Mouse (Mus musculus) MEL (cell line): ENCODE measurements around the gene Dcbld2. TPM values are rescaled to one million over a fixed set of nuclear protein-coding genes. Genes with fewer than 3 reads are reported as not detected.

Experiments used
- DNase-seq: peaks from one replicate; pipeline ENCODE4 v3.0.0; 2011; ENCODE audit warnings: low read depth, low spot score
- H3K27ac ChIP-seq: 2 replicates; pipeline ENCODE4 v1.5.1; 2012; ENCODE audit warnings: low read depth, mild to moderate bottlenecking, control low read depth, low read length, moderate library complexity; ENCODE audit not compliant: control insufficient read depth
- H3K27me3 ChIP-seq, 2 experiments: fragments of 150-350 bp in 1 of 2; sonication (generic) in 1 of 2; 2 replicates each; pipeline ENCODE4 v1.6.1; 2012; ENCODE audit warnings: low read length in 2 of 2, mild to moderate bottlenecking in 2 of 2, improper control_type of control experiment in 1 of 2, moderate library complexity in 1 of 2; ENCODE audit not compliant: insufficient read depth in 2 of 2, control insufficient read depth in 1 of 2
- H3K36me3 ChIP-seq, 2 experiments: 2 replicates each; pipeline ENCODE4 v1.6.1; 2012 to 2014; ENCODE audit warnings: low read length in 2 of 2, improper control_type of control experiment in 1 of 2, inconsistent platforms in 1 of 2, mild to moderate bottlenecking in 1 of 2; ENCODE audit not compliant: insufficient read depth in 2 of 2, control insufficient read depth in 1 of 2
- H3K4me1 ChIP-seq, 2 experiments: fragments of 150-350 bp in 1 of 2; sonication (generic) in 1 of 2; 2 replicates each; pipeline ENCODE4 v1.6.1; 2012; ENCODE audit warnings: low read length in 2 of 2, improper control_type of control experiment in 1 of 2, mild to moderate bottlenecking in 1 of 2; ENCODE audit not compliant: insufficient read depth in 2 of 2, control insufficient read depth in 1 of 2
- H3K4me3 ChIP-seq, 2 experiments: fragments of 150-350 bp in 1 of 2; sonication (generic) in 1 of 2; 2 replicates each; pipeline ENCODE4 v1.5.1; 2012; ENCODE audit warnings: low read depth in 2 of 2, low read length in 2 of 2, mild to moderate bottlenecking in 2 of 2, moderate library complexity in 2 of 2, control low read depth in 1 of 2, improper control_type of control experiment in 1 of 2; ENCODE audit not compliant: control insufficient read depth in 1 of 2, insufficient read depth in 1 of 2
- H3K79me2 ChIP-seq: 2 replicates; pipeline ENCODE4 v1.6.1; 2012; ENCODE audit warnings: mild to moderate bottlenecking, low read length, moderate library complexity; ENCODE audit not compliant: control insufficient read depth, poor library complexity, insufficient read depth
- H3K9ac ChIP-seq: 2 replicates; pipeline ENCODE4 v1.6.1; 2012; ENCODE audit warnings: low read depth, mild to moderate bottlenecking, control low read depth, low read length, moderate library complexity; ENCODE audit not compliant: control insufficient read depth, poor library complexity, severe bottlenecking
- H3K9me3 ChIP-seq: fragments of 150-350 bp; sonication (generic); replicated peaks from 2 replicates; pipeline ENCODE4 v1.6.1; 2012; ENCODE audit warnings: mild to moderate bottlenecking, low read length, improper control_type of control experiment, moderate library complexity; ENCODE audit not compliant: insufficient read depth
- CHD1 ChIP-seq: IDR thresholded peaks from 2 replicates; pipeline ENCODE4 v1.6.1; 2012; ENCODE audit warnings: low read depth, mild to moderate bottlenecking, inconsistent platforms, low read length, improper control_type of control experiment
- CHD2 ChIP-seq: IDR thresholded peaks from 2 replicates; pipeline ENCODE4 v1.6.1; 2011; ENCODE audit warnings: low read length, improper control_type of control experiment
- CTCF ChIP-seq, 3 experiments: IDR thresholded peaks in 2 of 3; conservative IDR thresholded peaks in 1 of 3; 2 replicates each; pipeline ENCODE4 v1.5.1; 2011 to 2012; ENCODE audit warnings: low read length in 3 of 3, low read depth in 2 of 3, mild to moderate bottlenecking in 2 of 3, improper control_type of control experiment in 1 of 3, inconsistent platforms in 1 of 3, mixed read lengths in 1 of 3, moderate library complexity in 1 of 3; ENCODE audit not compliant: control insufficient read depth in 1 of 3, insufficient read depth in 1 of 3, poor library complexity in 1 of 3, severe bottlenecking in 1 of 3
- E2F4 ChIP-seq: IDR thresholded peaks from 2 replicates; pipeline ENCODE4 v1.6.1; 2011; ENCODE audit warnings: low read depth, low read length, improper control_type of control experiment, borderline replicate concordance
- ELF1 ChIP-seq: IDR thresholded peaks from 2 replicates; pipeline ENCODE4 v1.6.1; 2014; ENCODE audit warnings: low read depth, mild to moderate bottlenecking, inconsistent platforms, low read length, improper control_type of control experiment, moderate library complexity
- EP300 ChIP-seq, 2 experiments: IDR thresholded peaks; 2 replicates each; pipeline ENCODE4 v1.6.1; 2011; ENCODE audit warnings: improper control_type of control experiment in 2 of 2, low read length in 2 of 2, low read depth in 1 of 2, mild to moderate bottlenecking in 1 of 2
- ETS1 ChIP-seq: IDR thresholded peaks from 2 replicates; pipeline ENCODE4 v1.6.1; 2012; ENCODE audit warnings: low read depth, mild to moderate bottlenecking, inconsistent platforms, low read length, improper control_type of control experiment, moderate library complexity
- GABPA ChIP-seq: IDR thresholded peaks from 2 replicates; pipeline ENCODE4 v1.6.1; 2012; ENCODE audit warnings: low read depth, mild to moderate bottlenecking, inconsistent platforms, low read length, improper control_type of control experiment, moderate library complexity
- GATA1 ChIP-seq: IDR thresholded peaks from 2 replicates; pipeline ENCODE4 v1.6.1; 2011; ENCODE audit warnings: low read depth, low read length, improper control_type of control experiment
- HCFC1 ChIP-seq: IDR thresholded peaks from 2 replicates; pipeline ENCODE4 v1.6.1; 2012; ENCODE audit warnings: low read depth, mild to moderate bottlenecking, inconsistent platforms, low read length, improper control_type of control experiment, moderate library complexity
- JUND ChIP-seq: IDR thresholded peaks from 2 replicates; pipeline ENCODE4 v1.6.1; 2011; ENCODE audit warnings: low read depth, mild to moderate bottlenecking, improper control_type of control experiment, low read length
- KAT2A ChIP-seq: conservative IDR thresholded peaks from 2 replicates; pipeline ENCODE4 v1.6.1; 2012; ENCODE audit warnings: low read depth, low read length, improper control_type of control experiment, inconsistent platforms
- MAX ChIP-seq: IDR thresholded peaks from 2 replicates; pipeline ENCODE4 v1.6.1; 2011; ENCODE audit warnings: low read length, improper control_type of control experiment
- MEF2A ChIP-seq: IDR thresholded peaks from 2 replicates; pipeline ENCODE4 v1.6.1; 2014; ENCODE audit warnings: low read depth, mild to moderate bottlenecking, inconsistent platforms, low read length, improper control_type of control experiment; ENCODE audit not compliant: poor library complexity, insufficient replicate concordance, severe bottlenecking; ENCODE audit errors: extremely low read depth
- MXI1 ChIP-seq: IDR thresholded peaks from 2 replicates; pipeline ENCODE4 v1.6.1; 2011; ENCODE audit warnings: mild to moderate bottlenecking, low read depth, low read length, improper control_type of control experiment
- MYC ChIP-seq: IDR thresholded peaks from 2 replicates; pipeline ENCODE4 v1.6.1; 2011; ENCODE audit warnings: low read depth, mild to moderate bottlenecking, low read length, improper control_type of control experiment, moderate library complexity
- NELFE ChIP-seq: IDR thresholded peaks from 2 replicates; pipeline ENCODE4 v1.6.1; 2011; ENCODE audit warnings: low read depth, low read length, improper control_type of control experiment
- POLR2A ChIP-seq, 2 experiments: IDR thresholded peaks; 2 replicates each; pipeline ENCODE4 v1.6.1; 2011 to 2012; ENCODE audit warnings: low read length in 2 of 2, mild to moderate bottlenecking in 2 of 2, control low read depth in 1 of 2, improper control_type of control experiment in 1 of 2, low read depth in 1 of 2, moderate library complexity in 1 of 2; ENCODE audit not compliant: control insufficient read depth in 1 of 2, insufficient read depth in 1 of 2, poor library complexity in 1 of 2
- POLR2AphosphoS2 ChIP-seq: IDR thresholded peaks from 2 replicates; pipeline ENCODE4 v1.6.1; 2011; ENCODE audit warnings: low read length, improper control_type of control experiment
- POLR2AphosphoS5 ChIP-seq: IDR thresholded peaks from 2 replicates; pipeline ENCODE4 v1.6.1; 2012; ENCODE audit warnings: low read depth, borderline replicate concordance, mild to moderate bottlenecking, inconsistent platforms, low read length, moderate library complexity, mixed read lengths
- RAD21 ChIP-seq: IDR thresholded peaks from 2 replicates; pipeline ENCODE4 v1.6.1; 2011; ENCODE audit warnings: mild to moderate bottlenecking, low read depth, low read length, improper control_type of control experiment
- RCOR1 ChIP-seq: IDR thresholded peaks from 2 replicates; pipeline ENCODE4 v1.6.1; 2012; ENCODE audit warnings: low read depth, mild to moderate bottlenecking, inconsistent platforms, low read length, improper control_type of control experiment
- SIN3A ChIP-seq: IDR thresholded peaks from 2 replicates; pipeline ENCODE4 v1.6.1; 2012; ENCODE audit warnings: low read length, improper control_type of control experiment, inconsistent platforms
- SMC3 ChIP-seq: IDR thresholded peaks from 2 replicates; pipeline ENCODE4 v1.6.1; 2011; ENCODE audit warnings: low read depth, low read length, improper control_type of control experiment
- TAL1 ChIP-seq: IDR thresholded peaks from 2 replicates; pipeline ENCODE4 v1.6.1; 2012; ENCODE audit warnings: mild to moderate bottlenecking, inconsistent platforms, low read length, moderate library complexity, mixed read lengths
- TBP ChIP-seq: IDR thresholded peaks from 2 replicates; pipeline ENCODE4 v1.8.0; 2011; ENCODE audit warnings: low read depth, low read length, improper control_type of control experiment
- TCF12 ChIP-seq: IDR thresholded peaks from 2 replicates; pipeline ENCODE4 v1.6.1; 2014; ENCODE audit warnings: low read depth, mild to moderate bottlenecking, inconsistent platforms, low read length, improper control_type of control experiment, moderate library complexity
- UBTF ChIP-seq: IDR thresholded peaks from 2 replicates; pipeline ENCODE4 v1.6.1; 2012; ENCODE audit warnings: low read depth, mild to moderate bottlenecking, inconsistent platforms, low read length, improper control_type of control experiment, moderate library complexity, borderline replicate concordance; ENCODE audit not compliant: insufficient read depth
- USF2 ChIP-seq, 2 experiments: IDR thresholded peaks; 2 replicates each; pipeline ENCODE4 v1.6.1; 2011 to 2012; ENCODE audit warnings: improper control_type of control experiment in 2 of 2, low read length in 2 of 2, borderline replicate concordance in 1 of 2, inconsistent platforms in 1 of 2, low read depth in 1 of 2, mild to moderate bottlenecking in 1 of 2; ENCODE audit not compliant: insufficient read depth in 1 of 2
- ZC3H11A ChIP-seq: IDR thresholded peaks from 2 replicates; pipeline ENCODE4 v1.6.1; 2012; ENCODE audit warnings: low read depth, mild to moderate bottlenecking, inconsistent platforms, low read length, improper control_type of control experiment
- ZKSCAN1 ChIP-seq: IDR thresholded peaks from 2 replicates; pipeline ENCODE4 v1.6.1; 2012; ENCODE audit warnings: low read depth, mild to moderate bottlenecking, inconsistent platforms, low read length, improper control_type of control experiment, moderate library complexity
- polyA plus RNA-seq, 2 experiments: library from polyadenylated mRNA; stranded (reverse) in 1 of 2; unstranded in 1 of 2; fragments of >175 nt in 1 of 2; fragments of >200 nt in 1 of 2; gene quantifications; 2 replicates each; pipeline versions ENCODE4 v1.2.1 to v1.2.4; 2012; ENCODE audit warnings: low replicate concordance in 2 of 2, low read depth in 1 of 2; ENCODE audit not compliant: insufficient read length in 2 of 2, insufficient read depth in 1 of 2, missing spikeins in 1 of 2
- total RNA-seq: library from RNA; depleted of rRNA; stranded (reverse); fragments of 300-350 nt; gene quantifications from 2 replicates; pipeline ENCODE4 v1.2.3, GENCODE M21; 2012

The Dcbld2 gene
- total and polyA plus RNA-seq, 3 experiments: 3.5 to 9.4 TPM; not detected in 1

DNA sequence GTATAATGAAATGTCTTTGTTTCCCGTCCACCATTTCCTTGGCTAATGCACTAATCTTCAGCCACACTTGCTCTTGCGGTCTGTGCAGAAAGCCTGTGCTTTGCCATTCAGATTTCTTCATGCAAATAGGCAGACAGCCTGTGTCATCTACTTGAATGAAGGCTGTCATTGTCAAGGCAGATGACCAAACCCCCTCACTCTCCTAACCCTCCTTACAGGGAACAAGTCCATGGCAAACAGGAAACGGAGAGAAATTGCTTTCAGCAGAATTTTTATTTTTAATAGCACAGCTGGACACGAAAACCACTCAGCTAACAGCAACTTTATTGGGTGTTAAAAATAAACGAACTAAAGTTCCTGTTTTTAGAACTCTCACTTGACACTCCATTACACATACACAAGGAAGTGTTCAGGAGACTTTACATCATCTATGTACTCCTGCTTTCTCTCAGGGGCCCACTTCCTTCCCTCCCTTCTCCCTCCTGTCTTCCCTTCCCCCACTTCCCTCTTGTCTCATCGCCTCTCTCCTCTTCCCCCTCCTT is 93.6 kb downstream of the Dcbld2 start:
- H3K79me2 ChIP-seq: no peaks in the 10 kb centered on the region

DNA sequence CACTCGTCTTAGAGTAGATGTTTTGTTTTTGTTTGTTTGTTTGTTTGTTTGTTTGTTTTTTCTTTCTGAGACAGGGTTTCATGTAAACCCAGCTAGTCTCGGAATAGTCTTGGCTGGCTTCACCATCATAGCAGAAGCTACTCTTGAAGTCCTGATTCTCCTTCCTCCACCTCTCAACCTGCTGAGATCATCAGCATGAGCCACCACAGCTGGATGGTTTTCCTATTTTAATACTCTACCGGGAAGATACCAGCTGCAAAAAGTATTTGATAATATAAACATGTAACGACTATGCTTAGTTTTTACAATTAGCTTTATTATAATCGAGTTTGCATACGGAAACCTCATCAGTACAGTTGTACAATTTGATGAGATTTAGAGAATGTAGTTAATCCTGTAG is 94.3 kb downstream of the Dcbld2 start:
- Histone ChIP-seq H3K9me3 (no peaks in the 10 kb centered on the region), H3K4me1 (peaks cover 29 to 35% of the 10 kb centered on the region in 2 experiments), H3K27me3 (no peaks in the 10 kb centered on the region), H3K79me2 (no peaks in the 10 kb centered on the region), H3K36me3 (peaks cover 0 to 33% of the 10 kb centered on the region in 2 experiments; a peak in 2 of 4 replicates), H3K4me3 (peak overlapping the region in 1 of 2 experiments; percentile 10; a peak in 2 of 4 replicates), H3K9ac (no peak overlapping the region; the same call in 1 of the 2 replicates), H3K27ac (peak overlapping the region; percentile 80)
- peak; percentile 26 for DNase-seq
- TF ChIP-seq EP300 (IDR thresholded peaks at IDR 0.05; ENCODE audit: low read depth in 1 of 2, low read length in 2 of 2) (no peak), HCFC1 (no peak), MYC (no peak), GABPA (no peak), E2F4 (no peak), ZKSCAN1 (no peak), ZC3H11A (no peak), GATA1 (no peak), USF2 (IDR thresholded peaks at IDR 0.05; ENCODE audit: borderline replicate concordance in 1 of 2, insufficient read depth in 1 of 2, low read depth in 1 of 2, low read length in 2 of 2) (no peak), KAT2A (no peak), SIN3A (no peak), POLR2A (IDR thresholded peaks at IDR 0.05; ENCODE audit: control insufficient read depth in 1 of 2, insufficient read depth in 1 of 2, low read depth in 1 of 2, low read length in 2 of 2, poor library complexity in 1 of 2) (no peak), JUND (no peak), TAL1 (no peak), UBTF (no peak), NELFE (no peak), POLR2AphosphoS2 (no peak), CHD1 (no peak), TCF12 (no peak)

More for the DNA sequence above, 93.6 kb downstream of the Dcbld2 start:
- Histone ChIP-seq H3K36me3 (peaks cover 0 to 40% of the 10 kb centered on the region in 2 experiments; a peak in 2 of 4 replicates), H3K9ac (peak overlapping the region; percentile 54), H3K9me3 (no peaks in the 10 kb centered on the region), H3K4me1 (peaks cover 36 to 40% of the 10 kb centered on the region in 2 experiments), H3K27me3 (no peaks in the 10 kb centered on the region), H3K27ac (peak overlapping the region; percentile 80), H3K4me3 (peak overlapping the region; percentile 41 to 47)
- TF ChIP-seq RAD21 (no peak), SIN3A (peak; percentile 57), MXI1 (peak; percentile 4; the same call in 1 of the 2 replicates), MYC (peak; percentile 45; the same call in 1 of the 2 replicates), POLR2AphosphoS5 (no peak), MAX (peak; percentile 40; the same call in 1 of the 2 replicates), USF2 (IDR thresholded peaks at IDR 0.05; ENCODE audit: borderline replicate concordance in 1 of 2, insufficient read depth in 1 of 2, low read depth in 1 of 2, low read length in 2 of 2) (no peak), CTCF (IDR thresholded peaks at IDR 0.05 in 2 of 3, conservative IDR thresholded peaks at IDR 0.05 in 1 of 3; ENCODE audit: control insufficient read depth in 1 of 3, insufficient read depth in 1 of 3, low read depth in 2 of 3, low read length in 3 of 3, poor library complexity in 1 of 3, severe bottlenecking in 1 of 3) (no peak), MEF2A (no peak), HCFC1 (peak; percentile 38; the same call in 1 of the 2 replicates), GATA1 (0 out of 2 replicates have a peak, but pooled peaks have one; percentile 34), CHD2 (peak; percentile 42; the same call in 1 of the 2 replicates), NELFE (no peak), TAL1 (peak; percentile 80), CHD1 (no peak), ELF1 (0 out of 2 replicates have a peak, but pooled peaks have one; percentile 19), SMC3 (no peak), RCOR1 (peak; percentile 79), TBP (peak; percentile 39; the same call in 1 of the 2 replicates), TCF12 (peak; percentile 68; the same call in 1 of the 2 replicates), ETS1 (peak; percentile 88), EP300 (IDR thresholded peaks at IDR 0.05; ENCODE audit: low read depth in 1 of 2, low read length in 2 of 2) (peak; percentile 53 to 61; a peak in 3 of 4 replicates), GABPA (no peak)
- peak; percentile 80 for DNase-seq
